Mouse (Mus musculus): ENCODE results near the gene Mien1.

DNA sequence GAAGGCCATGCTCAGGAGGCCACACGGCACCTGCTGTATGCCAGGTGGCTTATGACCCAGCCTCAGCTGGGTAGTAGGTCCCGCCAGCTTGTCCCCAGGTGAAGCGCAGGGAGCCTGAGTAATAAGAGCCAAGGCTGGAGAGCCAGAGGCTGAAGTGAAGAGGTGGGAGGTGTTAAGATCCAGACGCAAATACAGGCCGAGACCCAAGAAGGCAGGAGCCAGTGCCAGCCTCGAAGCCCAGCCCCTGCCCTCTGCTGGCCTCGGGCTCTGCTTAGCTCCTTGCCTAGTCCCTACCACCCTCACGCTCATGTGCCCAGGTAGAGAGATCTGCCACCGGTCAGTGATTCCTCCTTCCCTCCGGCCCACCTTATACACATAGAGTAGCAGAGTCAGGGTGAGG is 50.5 kb downstream of the Mien1 start:
- TF ChIP-seq POLR2A (IDR thresholded peaks at IDR 0.05; ENCODE audit: control insufficient read depth in 1 of 2, insufficient read depth in 1 of 2, low read depth in 1 of 2, low read length in 2 of 2, poor library complexity in 1 of 2) (no peak), EP300 (IDR thresholded peaks at IDR 0.05; ENCODE audit: low read depth in 1 of 2, low read length in 2 of 2) (no peak), CTCF (IDR thresholded peaks at IDR 0.05 in 2 of 3, conservative IDR thresholded peaks at IDR 0.05 in 1 of 3; ENCODE audit: control insufficient read depth in 1 of 3, insufficient read depth in 1 of 3, low read depth in 2 of 3, low read length in 3 of 3, poor library complexity in 1 of 3, severe bottlenecking in 1 of 3) (no peak), USF1 (IDR thresholded peaks at IDR 0.05; ENCODE audit: low read depth, low read length) (no peak), ZNF384 (IDR thresholded peaks at IDR 0.05; ENCODE audit: low read depth, low read length) (no peak), SIN3A (IDR thresholded peaks at IDR 0.05; ENCODE audit: low read length) (no peak), NRF1 (IDR thresholded peaks at IDR 0.05; ENCODE audit: insufficient read depth, low read depth, low read length, poor library complexity, severe bottlenecking) (no peak), USF2 (IDR thresholded peaks at IDR 0.05; ENCODE audit: borderline replicate concordance in 1 of 2, insufficient read depth in 1 of 2, low read depth in 1 of 2, low read length in 2 of 2) (no peak), MAFK (IDR thresholded peaks at IDR 0.05; ENCODE audit: borderline replicate concordance, low read depth, low read length) (no peak), ETS1 (IDR thresholded peaks at IDR 0.05; ENCODE audit: low read depth, low read length) (no peak)
